Mouse (Mus musculus): Measurements from ENCODE around the gene Fam13c.

Fam13c gene

DNA sequence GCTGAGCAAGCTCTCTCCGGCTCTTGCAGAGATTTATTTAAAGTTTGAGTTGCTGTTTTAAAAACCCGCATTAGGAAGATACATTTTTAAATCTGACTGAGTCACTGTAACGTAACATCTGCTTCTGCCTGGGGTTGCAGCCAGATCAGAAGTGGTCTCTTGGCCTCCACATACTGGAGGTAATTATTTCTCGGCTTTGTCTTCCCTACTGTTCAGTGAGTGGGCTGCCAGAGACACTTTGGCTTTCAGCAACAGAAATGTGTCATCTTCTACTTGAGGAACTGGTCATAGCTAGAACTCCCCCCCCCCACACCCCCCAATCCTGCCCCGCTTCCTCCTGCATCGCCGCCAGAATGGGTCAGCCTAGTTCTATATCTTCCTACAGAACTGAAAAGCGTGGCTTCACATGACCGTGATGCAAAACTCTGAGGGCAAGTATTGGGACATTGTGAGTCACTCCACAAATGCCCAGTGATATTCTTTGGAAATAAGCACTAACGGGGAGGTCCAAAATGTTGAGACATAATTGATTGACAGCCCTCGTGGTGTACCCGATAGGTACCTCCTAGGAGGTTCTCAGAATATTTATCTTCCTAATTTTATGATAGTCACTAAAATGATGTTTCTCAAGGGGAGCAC is 90.0 kb downstream of the Fam13c start:
- DNase-seq: no peak

DNA sequence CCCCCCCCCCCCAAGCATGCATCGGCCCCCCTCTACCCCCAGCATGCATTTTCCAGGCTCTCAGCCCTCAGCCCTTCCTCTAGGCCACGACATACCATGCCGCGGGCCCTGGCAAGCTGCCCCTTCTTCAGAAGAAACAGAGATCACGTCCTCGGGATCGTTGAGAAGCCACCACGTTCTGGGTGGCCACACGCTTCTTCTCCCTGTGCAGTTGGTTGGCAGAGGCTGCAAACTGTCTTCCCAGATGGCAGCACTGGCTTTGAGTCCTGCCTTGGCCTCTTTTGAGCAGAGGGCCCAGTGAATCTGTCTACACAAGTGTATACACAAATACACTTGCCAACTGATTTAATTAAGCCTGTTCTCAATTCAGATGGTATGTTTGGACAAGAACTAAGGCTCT is 92.0 kb downstream of the Fam13c start:
- DNase-seq: no peak

DNA sequence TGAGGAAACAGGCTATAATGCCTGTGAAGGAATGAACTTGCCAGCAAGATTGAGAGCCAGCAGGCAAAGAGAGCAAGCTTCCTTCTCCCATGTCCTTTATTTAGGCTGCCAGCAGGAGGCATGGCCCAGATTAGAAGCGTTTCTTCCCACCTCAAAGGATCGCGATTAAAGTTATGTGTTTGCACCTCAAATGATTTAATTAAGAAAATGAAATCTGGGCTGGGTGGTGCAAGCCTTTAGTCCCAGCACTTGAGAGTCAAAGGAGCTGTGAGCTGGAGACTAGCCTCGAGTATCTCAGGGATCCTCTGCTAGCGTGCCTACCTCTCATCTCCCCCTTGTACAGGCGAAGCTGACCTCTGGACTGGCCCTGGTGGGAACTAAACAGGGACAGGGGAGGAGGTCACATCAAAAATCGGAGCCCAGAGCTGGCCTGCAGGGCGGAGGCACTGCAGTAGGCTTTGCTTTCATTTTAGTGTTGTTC is 93.1 kb downstream of the Fam13c start:
- DNase-seq: no peak

DNA sequence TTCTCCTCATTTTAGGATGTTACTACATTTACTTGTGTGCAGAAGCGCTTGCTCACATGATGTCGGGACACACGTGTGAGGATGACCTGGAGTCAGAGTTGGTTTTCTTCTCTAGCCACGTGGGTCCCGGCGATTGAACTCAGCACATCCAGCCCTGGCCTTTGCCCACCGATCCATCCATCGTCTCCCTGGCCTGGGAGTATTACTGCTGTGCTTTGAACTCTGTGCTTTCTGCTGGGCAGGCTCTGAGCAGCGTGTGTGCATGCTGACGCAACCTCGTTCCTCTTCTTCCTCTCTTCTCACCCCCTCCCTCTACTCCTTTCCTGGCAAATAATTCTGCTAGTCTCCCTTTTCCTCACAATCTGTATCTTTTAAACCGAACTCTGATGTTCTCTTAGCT is 93.7 kb downstream of the Fam13c start:
- no peak for DNase-seq

DNA sequence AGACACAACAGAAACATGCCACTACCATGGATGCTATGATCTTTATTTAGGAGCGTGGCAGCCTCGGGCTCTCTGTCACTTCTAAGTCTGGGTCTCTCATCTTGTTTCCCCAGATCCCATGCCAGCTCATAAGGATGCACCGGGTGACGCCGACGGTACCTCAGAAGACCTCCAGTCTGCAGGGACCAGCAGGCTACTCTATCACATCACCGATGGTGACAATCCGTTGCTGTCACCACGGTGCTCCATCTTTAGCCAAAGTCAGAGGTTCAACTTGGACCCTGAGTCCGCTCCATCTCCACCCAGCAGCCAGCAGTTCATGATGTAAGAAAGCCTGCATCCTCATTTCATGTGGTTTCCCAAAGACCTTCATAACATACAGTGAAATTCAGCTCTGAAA is 94.3 kb downstream of the Fam13c start:
- DNase-seq: no peak

DNA sequence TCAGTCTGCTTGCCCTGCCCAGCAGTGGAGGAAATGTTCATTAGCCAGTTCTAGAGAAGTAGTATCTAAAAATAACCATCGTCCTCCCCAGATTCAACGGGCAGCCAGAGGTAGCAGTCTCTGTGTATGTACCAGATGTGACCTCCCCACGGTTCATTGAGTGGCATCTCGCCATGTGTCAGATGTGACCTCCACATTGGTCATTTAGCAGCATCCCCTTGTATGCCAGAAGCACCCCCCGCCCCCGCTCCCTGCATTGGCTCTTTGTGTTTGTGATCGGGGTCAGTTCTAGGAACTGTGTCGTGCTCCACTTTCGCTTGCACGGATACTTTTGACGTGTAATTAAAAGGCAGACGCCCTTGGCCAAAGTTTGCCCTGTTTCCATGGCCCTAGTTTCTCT is 95.1 kb downstream of the Fam13c start:
- no peak for DNase-seq

DNA sequence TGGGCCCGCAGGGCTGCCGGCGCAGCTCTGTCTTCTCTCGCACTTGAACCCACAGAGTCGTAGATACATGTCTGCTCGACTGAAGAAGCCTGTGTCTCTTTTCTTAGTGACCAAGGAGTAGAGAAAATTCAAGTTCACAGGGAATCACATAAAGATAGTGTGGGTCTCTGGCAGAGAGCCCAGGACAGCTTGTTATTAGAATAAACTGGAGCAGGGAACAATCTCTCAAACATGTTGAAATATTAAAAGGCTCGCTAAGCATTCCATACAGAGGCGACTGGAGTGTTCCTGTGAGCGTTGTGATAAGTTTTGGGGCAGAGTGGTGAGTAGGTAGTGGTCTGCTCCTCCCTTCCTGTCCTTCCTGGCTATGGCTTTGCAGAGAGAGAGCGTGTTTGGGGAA is 97.4 kb downstream of the Fam13c start:
- DNase-seq: no peak

DNA sequence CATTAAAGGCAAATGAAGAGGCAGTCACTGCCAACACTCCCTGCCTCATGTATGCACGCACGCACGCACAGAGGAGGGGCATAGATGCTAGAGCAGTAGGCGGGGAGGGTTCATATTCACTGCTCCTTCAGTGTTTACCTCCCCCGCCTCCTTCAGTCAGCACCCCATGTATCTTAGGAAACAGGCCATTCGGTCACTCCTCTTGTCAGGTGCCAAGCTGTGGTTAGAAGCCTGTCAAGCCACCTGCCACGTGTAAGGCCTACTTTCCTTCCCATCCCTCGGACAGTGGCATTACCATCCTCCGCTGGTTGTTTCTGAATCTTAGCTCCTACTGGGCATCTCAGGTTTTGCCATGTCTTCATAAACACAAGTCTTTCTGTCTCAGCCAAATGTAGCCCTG is 99.0 kb downstream of the Fam13c start:
- DNase-seq: no peak

DNA sequence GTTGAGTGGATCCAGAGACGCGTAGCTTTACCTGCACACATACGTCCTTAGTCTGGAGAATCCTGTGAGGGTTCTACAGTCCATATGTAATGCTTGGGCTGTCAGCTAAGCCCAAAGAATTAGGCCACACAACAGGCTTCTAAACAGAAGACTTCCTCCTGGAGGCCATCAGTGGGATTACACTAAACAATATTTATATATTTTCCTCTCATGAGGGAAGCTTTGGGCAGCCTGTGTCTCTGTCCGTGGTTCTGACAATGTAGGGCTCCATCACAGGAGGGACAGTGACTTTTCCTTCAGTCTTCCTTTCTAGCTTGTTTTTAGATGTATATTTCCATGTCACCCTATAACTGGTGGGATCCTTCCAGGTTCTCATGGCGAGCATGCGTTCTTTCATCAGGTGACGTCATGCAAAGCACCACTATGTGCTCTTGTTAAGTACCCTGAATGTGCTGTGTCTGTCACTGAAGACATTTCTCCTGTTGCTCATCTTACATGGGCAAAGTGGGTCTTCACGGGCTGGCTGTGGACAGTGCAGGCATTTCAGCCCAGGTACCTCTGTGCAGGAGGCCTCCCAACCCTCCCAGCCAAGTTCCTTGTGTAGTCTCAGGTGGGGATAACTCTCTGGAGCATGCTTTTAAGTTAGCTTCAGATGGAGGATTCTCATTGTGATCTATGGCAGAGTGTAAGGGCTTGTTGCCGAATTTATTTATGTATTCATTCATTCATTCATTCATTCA is 100.3 kb downstream of the Fam13c start:
- no peak for DNase-seq

DNA sequence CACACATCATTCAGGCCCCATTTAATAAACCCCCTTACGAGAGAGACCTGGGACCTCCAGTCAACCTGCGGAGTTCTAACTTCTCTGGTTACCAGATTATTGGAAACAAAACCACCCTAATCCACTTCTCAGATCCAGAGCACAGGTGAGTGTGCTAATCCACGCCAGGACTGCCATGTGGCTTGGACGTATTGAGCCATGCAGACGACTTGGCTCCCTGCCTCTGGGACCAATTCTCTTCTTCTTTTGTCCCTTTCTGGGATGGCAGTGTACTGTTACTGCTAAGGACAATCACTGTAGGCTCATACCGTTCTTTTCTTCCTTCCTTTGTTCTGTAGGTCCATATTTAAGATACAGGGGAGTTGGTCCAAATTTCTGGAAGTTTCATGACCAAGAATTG is 102.6 kb downstream of the Fam13c start:
- DNase-seq: no peak

DNA sequence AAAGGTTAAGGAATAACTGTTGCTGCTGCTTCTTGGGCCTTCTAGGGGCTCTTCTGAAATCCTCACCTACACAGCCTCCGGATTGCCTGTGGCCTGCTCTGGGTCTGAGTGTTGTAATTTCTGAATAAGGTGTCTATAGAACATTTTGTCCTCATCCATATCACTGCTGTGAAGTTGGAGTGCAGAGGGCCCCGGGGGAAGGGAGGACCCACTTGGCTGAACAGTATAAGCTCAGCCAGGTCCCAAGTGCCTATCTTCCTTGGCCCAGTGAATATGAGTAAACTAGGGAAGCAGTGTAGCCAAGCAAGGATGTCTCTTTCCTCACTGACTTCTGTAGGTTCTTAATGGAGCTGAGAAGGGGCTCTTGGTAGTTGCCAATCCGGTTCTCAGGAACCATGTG is 112.2 kb downstream of the Fam13c start:
- no peak for DNase-seq

DNA sequence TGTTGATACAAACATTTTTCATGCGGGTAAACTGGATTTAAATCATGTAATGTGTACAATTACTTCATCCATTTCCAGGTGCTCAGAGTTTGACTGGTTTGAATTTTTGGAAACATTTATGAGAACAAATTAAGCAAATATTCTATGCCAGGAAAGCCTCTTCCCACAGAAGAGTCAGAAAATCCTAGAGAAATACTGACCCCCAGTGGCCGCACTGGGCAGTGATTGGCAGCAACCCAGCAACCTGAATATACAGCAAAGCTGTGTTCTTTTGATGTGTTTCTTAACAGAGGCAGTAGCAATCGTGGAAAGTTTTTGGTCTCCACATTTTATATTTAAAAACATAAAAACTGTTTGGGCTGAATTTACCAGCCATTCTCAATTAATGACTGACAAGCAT is 123.4 kb downstream of the Fam13c start:
- DNase-seq: no peak

DNA sequence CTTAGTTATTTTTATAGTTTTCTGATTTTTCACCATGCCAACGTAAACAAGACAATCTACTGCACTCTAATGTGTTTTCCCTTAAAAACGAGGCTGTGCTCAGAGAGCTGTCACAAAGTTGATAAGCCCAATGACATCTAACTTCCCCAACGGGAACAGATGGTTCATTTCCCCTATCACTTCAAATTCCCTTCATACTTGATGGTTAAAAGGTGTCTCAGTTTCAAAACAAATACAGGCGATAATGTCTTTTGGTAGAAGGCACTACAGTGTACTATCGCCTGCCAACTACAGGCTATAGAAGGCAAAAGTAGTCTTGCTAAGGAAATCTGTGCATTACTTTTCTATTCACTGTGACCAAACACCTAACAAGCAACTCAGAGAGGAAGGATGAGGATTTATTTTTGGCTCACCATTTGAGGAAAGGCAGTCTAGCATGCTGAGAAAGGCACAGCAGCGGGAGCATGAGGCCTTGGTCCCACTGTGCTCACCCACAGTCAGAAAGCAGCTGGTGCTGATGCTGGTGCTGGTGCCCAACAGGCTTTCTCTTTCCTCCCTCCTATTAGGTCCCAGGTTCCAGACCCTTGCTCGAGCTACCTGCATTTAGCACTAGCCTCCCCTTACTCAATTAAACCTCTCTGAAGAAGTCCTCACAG is 141.4 kb downstream of the Fam13c start:
- DNase-seq: no peak

DNA sequence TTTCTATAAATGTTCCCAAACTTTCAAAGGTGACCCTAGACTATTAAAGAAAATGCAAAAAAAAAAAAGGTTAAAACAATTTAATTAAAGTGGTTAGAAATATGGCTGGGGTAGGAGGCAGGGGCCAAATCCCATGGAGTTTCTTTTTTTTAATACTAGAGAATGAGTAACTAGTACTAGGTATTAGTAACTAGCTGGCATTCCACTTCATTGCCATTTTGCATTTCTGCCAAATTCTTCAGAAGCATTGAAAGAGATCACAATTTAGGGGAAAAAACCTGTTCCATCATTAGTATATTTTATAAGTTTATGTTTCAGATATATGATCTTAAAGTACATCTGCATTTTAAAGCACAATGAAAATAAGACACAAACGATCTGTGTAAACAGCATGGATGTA is 143.9 kb downstream of the Fam13c start:
- no peak for DNase-seq

DNA sequence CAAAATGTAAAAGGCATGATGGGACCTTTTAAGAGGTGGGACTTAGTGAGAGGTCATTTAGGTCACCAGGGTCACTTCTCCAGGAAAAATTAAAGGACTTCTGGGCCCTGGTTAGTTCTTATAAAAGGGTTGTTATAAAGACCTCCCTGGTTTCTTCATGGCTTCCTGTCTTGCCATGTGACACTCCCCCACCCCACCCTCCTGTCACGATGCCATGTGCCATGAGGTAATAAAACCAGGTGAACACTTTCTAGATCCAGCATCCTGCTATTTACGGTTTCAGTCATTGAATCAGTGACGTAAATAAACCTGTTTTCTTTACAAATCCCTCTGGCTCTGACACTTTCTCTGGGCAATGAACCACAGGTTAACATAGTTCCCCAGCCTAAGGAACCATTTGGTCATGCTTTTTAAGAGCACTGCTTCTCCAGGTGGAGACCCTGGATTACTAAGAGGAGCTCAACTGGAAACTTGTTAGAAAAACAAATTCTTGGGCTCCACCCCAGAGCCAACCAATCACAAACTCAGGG is 146.7 kb downstream of the Fam13c start:
- DNase-seq: no peak

DNA sequence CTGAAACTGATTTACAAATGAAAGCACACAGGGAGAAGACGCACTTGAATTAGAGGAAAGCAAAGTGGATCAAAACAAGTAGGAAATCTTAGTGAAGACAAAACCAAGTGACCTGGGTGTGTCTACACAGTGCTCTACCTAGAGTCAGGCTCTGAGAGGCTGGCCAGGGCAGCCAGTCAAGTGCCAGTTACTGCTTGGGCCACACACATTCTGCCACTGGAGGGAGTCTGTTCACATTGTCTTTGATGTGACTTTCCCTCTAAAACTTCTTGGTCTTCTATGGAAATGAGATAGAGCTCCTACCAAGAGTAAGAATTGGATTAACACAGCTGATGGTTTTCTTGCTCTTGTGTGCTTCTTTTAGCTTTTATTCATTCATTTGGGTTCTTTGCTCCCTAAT is 153.7 kb downstream of the Fam13c start:
- DNase-seq: no peak

DNA sequence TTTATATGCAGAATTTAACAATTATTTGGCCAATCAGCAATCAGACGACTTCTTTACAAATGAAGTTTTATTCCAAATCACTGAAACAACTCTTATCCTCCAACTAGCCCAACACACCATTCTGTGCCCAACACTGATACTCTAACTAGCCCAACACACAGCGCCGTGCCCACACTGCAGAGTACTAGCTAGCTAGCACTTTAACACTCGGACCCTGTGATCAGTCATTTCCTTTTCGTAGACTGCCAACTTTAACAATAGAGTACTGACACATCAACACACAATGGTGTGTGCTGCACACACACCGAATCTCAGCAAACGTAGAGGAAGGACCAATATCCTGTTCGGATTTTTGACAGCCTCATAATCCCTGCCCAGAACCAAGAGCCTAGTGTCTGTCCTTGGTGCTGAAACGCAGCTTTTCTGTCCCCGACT is 157.8 kb downstream of the Fam13c start:
- no peak for DNase-seq

DNA sequence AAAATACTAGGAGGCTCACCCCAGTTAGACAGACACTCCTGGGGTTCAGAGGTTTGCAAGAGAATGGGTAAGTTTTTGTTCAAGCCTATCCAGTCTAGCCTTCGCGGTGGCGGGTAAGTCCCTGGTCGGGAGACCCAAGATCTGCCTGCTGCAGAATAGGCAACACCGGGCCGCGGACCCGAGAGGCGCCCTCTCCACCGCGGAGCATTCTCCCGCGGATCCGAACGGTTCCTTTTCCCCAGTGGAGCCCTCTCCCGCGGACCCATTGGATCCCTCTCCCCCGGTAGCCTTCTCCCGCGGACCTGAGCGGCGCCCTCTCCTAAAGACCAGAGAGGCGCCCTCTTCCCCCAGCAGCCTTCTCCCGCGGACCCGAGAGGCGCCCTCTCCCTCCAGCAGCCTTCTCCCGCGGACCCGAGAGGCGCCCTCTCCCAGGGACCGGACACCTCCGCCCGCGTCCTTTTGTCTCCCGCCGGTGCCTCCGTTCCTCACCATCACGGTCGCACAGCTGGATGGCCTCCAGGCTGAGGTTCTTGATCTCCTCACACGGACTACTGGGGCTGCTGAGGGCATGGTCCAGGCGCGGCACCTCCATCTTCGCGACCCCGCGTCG is 158.3 kb downstream of the Fam13c start:
- no peak for DNase-seq

DNA sequence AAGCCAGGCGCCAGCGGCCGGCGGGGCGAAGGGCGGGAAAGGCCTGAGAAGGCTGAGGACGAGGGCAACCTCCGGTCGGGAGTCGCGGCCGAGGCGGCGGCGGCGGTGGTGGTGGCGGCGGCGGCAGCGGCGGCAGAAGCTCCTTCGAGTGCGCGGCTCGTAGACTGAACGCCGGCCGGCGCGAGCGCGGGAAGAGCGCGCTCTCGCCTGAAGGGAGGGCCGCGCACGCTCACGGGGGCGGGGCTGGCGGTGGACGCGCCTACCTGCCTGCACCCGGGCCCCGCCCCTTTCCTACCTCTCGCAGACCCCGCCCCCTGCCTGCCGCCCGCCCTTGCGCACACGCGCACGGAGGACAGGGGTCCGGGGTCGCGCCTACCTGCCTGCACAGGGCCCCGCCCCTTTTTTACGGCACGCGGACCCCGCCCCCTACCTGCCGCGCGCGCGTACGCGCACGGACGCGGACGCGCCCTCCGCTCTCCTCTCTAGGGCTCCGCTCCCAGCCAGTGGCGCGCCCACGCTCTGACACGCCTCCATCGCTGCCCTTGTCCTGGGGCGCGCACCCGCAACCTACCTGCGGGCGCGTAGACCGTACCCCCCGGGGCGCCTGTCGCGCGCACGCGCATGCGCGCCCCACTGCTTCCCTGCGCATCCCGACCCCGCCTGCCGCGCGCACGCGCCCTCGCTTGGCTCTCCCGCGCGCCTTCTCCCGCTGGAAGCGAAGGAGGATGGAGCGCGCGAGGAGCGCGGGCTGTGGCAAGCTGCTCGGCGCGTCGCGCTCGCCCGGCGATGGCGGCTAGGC is 159.0 kb downstream of the Fam13c start:
- DNase-seq: no peak

DNA sequence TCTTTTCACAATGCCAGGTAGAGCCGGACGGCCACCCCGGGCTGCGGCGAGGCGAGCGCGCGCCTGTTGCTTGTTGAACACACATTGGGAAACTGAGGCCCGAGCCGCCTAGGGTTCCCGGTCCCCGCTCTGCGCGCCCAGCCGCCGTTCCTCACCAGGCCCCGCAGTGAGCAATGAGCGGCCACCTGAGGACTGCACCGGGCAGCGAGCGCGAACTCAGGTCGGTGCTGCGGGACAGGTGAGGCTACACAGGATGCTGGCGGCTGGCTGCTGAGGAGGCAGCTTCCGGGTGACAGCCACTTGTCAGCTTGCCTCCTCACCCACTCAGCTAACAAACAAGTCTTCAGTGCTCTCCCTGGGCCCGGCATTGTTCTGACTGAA is 159.6 kb downstream of the Fam13c start:
- DNase-seq: no peak

All from B cell, adult 2 months (primary cell).